Mouse (Mus musculus) regulatory T cell (primary cell): ENCODE data around the gene Tff2.

Source experiments
- in situ Hi-C: fragments of 300-600 bp; cut with MboI, MseI; formaldehyde crosslinking; loops from one replicate; pipeline ENCODE4 v1.15.1; 2025; ENCODE audit warnings: high pct_unique_total_duplicates

Gene Tff2

GRCm38 (mm10) chr17:31144040-31145037, at the start of gene Tff2:
Gene Tff2, minus strand, starts transcription at chr17:31144282.
- in situ Hi-C loops = no loop called here

GRCm38 (mm10) chr17:31193360-31193759, 49.3 kb upstream of the Tff2 start:
- in situ Hi-C loops = no loop called here

GRCm38 (mm10) chr17:31192663-31193062, 48.6 kb upstream of the Tff2 start:
- in situ Hi-C loops = no loop called here

- in situ Hi-C loops = no loop called here
These were observed 47.7 kb upstream of the Tff2 start for GRCm38 (mm10) chr17:31191825-31192224.

- in situ Hi-C loops = no loop called here
These were observed 43.3 kb upstream of the Tff2 start for GRCm38 (mm10) chr17:31187370-31187769.

GRCm38 (mm10) chr17:31184269-31184990, 40.3 kb upstream of the Tff2 start:
- in situ Hi-C loops = no loop called here

- in situ Hi-C loops = no loop called here
These were observed 39.3 kb upstream of the Tff2 start for GRCm38 (mm10) chr17:31183180-31183974.

- in situ Hi-C loops = no loop called here
These were observed 37.4 kb upstream of the Tff2 start for GRCm38 (mm10) chr17:31181490-31181889.

GRCm38 (mm10) chr17:31176321-31176720, 32.2 kb upstream of the Tff2 start:
- in situ Hi-C loops = no loop called here

- in situ Hi-C loops = no loop called here
These were observed 25.7 kb upstream of the Tff2 start for GRCm38 (mm10) chr17:31169796-31170195.

- in situ Hi-C loops = no loop called here
These were observed 21.0 kb upstream of the Tff2 start, which contains the start of gene Tff1 for GRCm38 (mm10) chr17:31165127-31165526. Gene Tff1, minus strand, starts transcription at chr17:31165277.

- in situ Hi-C loops = no loop called here
These were observed 19.7 kb upstream of the Tff2 start for GRCm38 (mm10) chr17:31163821-31164220.

- in situ Hi-C loops = no loop called here
These were observed 18.5 kb upstream of the Tff2 start for GRCm38 (mm10) chr17:31162607-31163006.

- in situ Hi-C loops = no loop called here
These were observed 16.2 kb upstream of the Tff2 start for GRCm38 (mm10) chr17:31160291-31160690.

- in situ Hi-C loops = loop anchor here (10.0 kb wide), 1 partner anchor 307 kb away; no protein-coding TSS in a partner anchor
These were observed 13.8 kb upstream of the Tff2 start for GRCm38 (mm10) chr17:31157921-31158320.

- in situ Hi-C loops = loop anchor here (10.0 kb wide), 1 partner anchor 311 kb away; no protein-coding TSS in a partner anchor
These were observed 9.7 kb upstream of the Tff2 start for GRCm38 (mm10) chr17:31153785-31154184.

- in situ Hi-C loops = loop anchor here (10.0 kb wide), 1 partner anchor 312 kb away; no protein-coding TSS in a partner anchor
These were observed 9.0 kb upstream of the Tff2 start for GRCm38 (mm10) chr17:31152966-31153499.

GRCm38 (mm10) chr17:31152512-31152911, 8.4 kb upstream of the Tff2 start:
- in situ Hi-C loops = loop anchor here (10.0 kb wide), 1 partner anchor 312 kb away; no protein-coding TSS in a partner anchor

GRCm38 (mm10) chr17:31145998-31146397, 1.9 kb upstream of the Tff2 start:
- in situ Hi-C loops = no loop called here

GRCm38 (mm10) chr17:31142116-31142515, 2.0 kb downstream of the Tff2 start:
- in situ Hi-C loops = no loop called here

GRCm38 (mm10) chr17:31138398-31138797, 5.7 kb downstream of the Tff2 start:
- in situ Hi-C loops = loop anchor here (10.0 kb wide), 1 partner anchor 106 kb away; no protein-coding TSS in a partner anchor
